ENCODE assay signal across 8 mouse cellular contexts in genomic region chr17:31766779-31767697, GRCm38 (mm10).
DNase-seq lines count a peak whose midpoint lies in the region; ATAC-seq and TF ChIP-seq lines count a peak whose summit lies in the region.

No protein-coding gene starts in this region.

- H3K36me3 ChIP-seq in forebrain, embryonic 15.5 days: no peaks in the 10 kb centered on the region
- no peaks in the 10 kb centered on the region for H3K36me3 ChIP-seq in lung, embryonic 14.5 days (ENCODE audit: insufficient read depth)

- no peaks in the 10 kb centered on the region for H3K27me3 ChIP-seq in forebrain, embryonic 15.5 days
- H3K27me3 ChIP-seq in lung, embryonic 14.5 days (ENCODE audit: insufficient read depth, low read length): no peaks in the 10 kb centered on the region

- ATAC-seq in forebrain, embryonic 15.5 days (replicated peaks): peak; percentile 93
- peak; percentile 83 for ATAC-seq in lung, embryonic 14.5 days (ENCODE audit: insufficient read depth)
- no peak for ATAC-seq in granulocyte monocyte progenitor cell, adult 5-6 weeks (replicated peaks; ENCODE audit: poor library complexity, severe bottlenecking)

- 9% methylated on average over 25 of the region's 25 CpGs for WGBS in forebrain, embryonic 15.5 days
- 22% methylated on average over 25 of the region's 25 CpGs for WGBS in lung, embryonic 14.5 days

- H3K4me3 ChIP-seq in forebrain, embryonic 15.5 days: no peak overlapping the region
- H3K4me3 ChIP-seq in lung, embryonic 14.5 days (ENCODE audit: low read depth, low read length): no peak overlapping the region

- H3K9ac ChIP-seq in forebrain, embryonic 15.5 days (replicated peaks): peak overlapping the region; percentile 40; the same call in 1 of the 2 replicates
- 0 out of 2 replicates have a peak overlapping the region, but pooled peaks have one; percentile 10 for H3K9ac ChIP-seq in lung, embryonic 14.5 days

- intact Hi-C loops in heart, postnatal 10 days (cut with DNase I): no loop called here

- DNase-seq in kidney, adult 18-20 months: peak; percentile 66
- DNase-seq in kidney, adult 11 months: no peak
- peak; percentile 87 to 89 for DNase-seq in heart, postnatal 10 days
- peak; percentile 74 to 89 for DNase-seq in layer of hippocampus, adult 18-20 months (ENCODE audit: low spot score in 2 of 2)
- DNase-seq in lung, embryonic 14.5 days: peak; percentile 85
- DNase-seq in ovary, postnatal 14 days (ENCODE audit: low spot score): peak; percentile 62

- H3K9me3 ChIP-seq in forebrain, embryonic 15.5 days: no peaks in the 10 kb centered on the region
- H3K9me3 ChIP-seq in lung, embryonic 14.5 days (ENCODE audit: low read depth, low read length): no peaks in the 10 kb centered on the region; the same call in 1 of the 2 replicates

- H3K4me1 ChIP-seq in forebrain, embryonic 15.5 days: peaks cover 30% of the 10 kb centered on the region
- H3K4me1 ChIP-seq in lung, embryonic 14.5 days (ENCODE audit: insufficient read depth): peaks cover 9% of the 10 kb centered on the region

- TF ChIP-seq CTCF in lung, embryonic 14.5 days (IDR thresholded peaks at IDR 0.05; ENCODE audit: low read depth): no peak

- peak overlapping the region; percentile 32 for H3K4me2 ChIP-seq in forebrain, embryonic 15.5 days (replicated peaks)
- no peak overlapping the region; the same call in 1 of the 2 replicates for H3K4me2 ChIP-seq in lung, embryonic 14.5 days

- peak overlapping the region; percentile 99 for H3K27ac ChIP-seq in forebrain, embryonic 15.5 days (replicated peaks)
- H3K27ac ChIP-seq in lung, embryonic 14.5 days (ENCODE audit: low read depth): peak overlapping the region; percentile 88
